Mouse (Mus musculus) E14TG2a.4 (cell line): ENCODE results near the gene H2-Ob.

Experiments used
- H3K27me3 ChIP-seq: 2 replicates; pipeline ENCODE4 v1.6.1; 2014; ENCODE audit warnings: low read length, control low read depth; ENCODE audit not compliant: insufficient read depth
- H3K36me3 ChIP-seq: 2 replicates; pipeline ENCODE4 v1.6.1; 2014; ENCODE audit warnings: low read length, control low read depth; ENCODE audit not compliant: insufficient read depth
- H3K4me1 ChIP-seq: replicated peaks from 2 replicates; pipeline ENCODE4 v1.6.1; 2014; ENCODE audit warnings: low read depth, low read length, control low read depth
- H3K4me3 ChIP-seq: replicated peaks from 2 replicates; pipeline ENCODE4 v1.5.1; 2014; ENCODE audit warnings: mild to moderate bottlenecking, low read length
- H3K9me3 ChIP-seq: 2 replicates; pipeline ENCODE4 v1.6.1; 2014; ENCODE audit warnings: low read length, control low read depth
- CTCF ChIP-seq: conservative IDR thresholded peaks from 2 replicates; pipeline ENCODE4 v1.5.1; 2014; ENCODE audit warnings: low read length
- NANOG ChIP-seq: IDR thresholded peaks from 2 replicates; pipeline ENCODE4 v1.6.1; 2014; ENCODE audit warnings: borderline replicate concordance, low read length, mixed read lengths
- POU5F1 ChIP-seq: IDR thresholded peaks from 2 replicates; pipeline ENCODE4 v1.6.1; 2014; ENCODE audit warnings: low read length, borderline replicate concordance

The H2-Ob gene

GRCm38 (mm10) chr17:34238706-34239105 is at the start of gene H2-Ob:
TSS of gene H2-Ob (plus strand) at chr17:34238903.
- TF ChIP-seq NANOG: no peak
- no peak for TF ChIP-seq CTCF
- TF ChIP-seq POU5F1: no peak
- no peaks in the 10 kb centered on the region for H3K36me3 ChIP-seq
- peaks cover 81% of the 10 kb centered on the region for H3K9me3 ChIP-seq
- no peaks in the 10 kb centered on the region for H3K4me1 ChIP-seq
- no peak within 1 kb of the TSS for H3K4me3 ChIP-seq
- no peaks in the 10 kb centered on the region for H3K27me3 ChIP-seq

DNA sequence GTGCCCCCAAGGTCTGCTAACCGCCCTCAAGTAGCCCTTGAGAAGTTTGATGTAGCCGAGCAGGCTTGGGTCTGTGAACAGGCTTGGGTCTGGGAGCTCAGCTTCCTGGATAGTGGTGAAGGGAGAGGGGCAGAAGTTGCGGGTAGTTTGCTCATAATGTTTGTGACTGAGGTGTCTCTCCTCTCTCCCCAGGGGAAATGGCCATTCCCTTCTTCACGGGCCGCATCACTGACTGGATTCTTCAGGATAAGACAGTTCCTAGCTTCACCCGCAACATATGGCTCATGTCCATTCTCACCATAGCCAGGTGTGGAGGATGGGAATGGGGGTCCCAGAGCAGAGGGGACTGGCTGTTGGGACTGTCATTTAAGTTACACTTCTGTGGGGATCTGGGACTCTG is 49.7 kb upstream of the H2-Ob start:
- Histone ChIP-seq H3K36me3 (no peaks in the 10 kb centered on the region), H3K4me3 (no peak overlapping the region), H3K27me3 (peaks cover 93% of the 10 kb centered on the region), H3K9me3 (no peaks in the 10 kb centered on the region), H3K4me1 (peaks cover 50% of the 10 kb centered on the region)
- TF ChIP-seq CTCF (no peak), NANOG (no peak), POU5F1 (no peak)

DNA sequence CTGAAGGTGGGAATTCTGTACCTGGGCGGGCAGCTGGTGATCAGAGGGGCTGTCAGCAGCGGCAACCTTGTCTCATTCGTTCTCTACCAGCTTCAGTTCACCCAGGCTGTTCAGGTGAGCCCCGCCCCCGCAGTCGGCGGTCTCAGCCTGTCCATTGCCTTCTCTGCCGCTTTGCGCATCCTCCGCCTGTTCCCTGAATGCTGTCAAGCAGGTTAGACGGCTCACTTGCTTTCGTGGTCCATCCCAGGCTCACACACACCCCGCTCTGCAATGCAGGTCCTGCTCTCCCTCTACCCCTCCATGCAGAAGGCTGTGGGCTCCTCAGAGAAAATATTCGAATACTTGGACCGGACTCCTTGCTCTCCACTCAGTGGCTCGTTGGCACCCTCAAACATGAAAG is 45.9 kb upstream of the H2-Ob start:
- Histone ChIP-seq H3K27me3 (peaks cover 91% of the 10 kb centered on the region), H3K9me3 (no peaks in the 10 kb centered on the region), H3K4me1 (peaks cover 52% of the 10 kb centered on the region), H3K36me3 (no peaks in the 10 kb centered on the region), H3K4me3 (no peak overlapping the region)
- TF ChIP-seq POU5F1 (no peak), NANOG (no peak), CTCF (no peak)

- Histone ChIP-seq H3K36me3 (no peaks in the 10 kb centered on the region), H3K4me3 (no peak overlapping the region), H3K27me3 (peaks cover 91% of the 10 kb centered on the region), H3K4me1 (peaks cover 53% of the 10 kb centered on the region), H3K9me3 (peaks cover 2% of the 10 kb centered on the region; the same call in 1 of the 2 replicates)
- no peak for TF ChIP-seq NANOG
- no peak for TF ChIP-seq POU5F1
- TF ChIP-seq CTCF: no peak
Observed at GRCm38 (mm10) chr17:34193468-34193867, 45.2 kb upstream of the H2-Ob start.

GRCm38 (mm10) chr17:34194723-34195122 is 44.0 kb upstream of the H2-Ob start:
- Histone ChIP-seq H3K4me3 (no peak overlapping the region), H3K4me1 (peaks cover 48% of the 10 kb centered on the region), H3K36me3 (no peaks in the 10 kb centered on the region), H3K27me3 (peaks cover 88% of the 10 kb centered on the region), H3K9me3 (peaks cover 7% of the 10 kb centered on the region; the same call in 1 of the 2 replicates)
- TF ChIP-seq POU5F1 (no peak), NANOG (no peak), CTCF (no peak)

DNA sequence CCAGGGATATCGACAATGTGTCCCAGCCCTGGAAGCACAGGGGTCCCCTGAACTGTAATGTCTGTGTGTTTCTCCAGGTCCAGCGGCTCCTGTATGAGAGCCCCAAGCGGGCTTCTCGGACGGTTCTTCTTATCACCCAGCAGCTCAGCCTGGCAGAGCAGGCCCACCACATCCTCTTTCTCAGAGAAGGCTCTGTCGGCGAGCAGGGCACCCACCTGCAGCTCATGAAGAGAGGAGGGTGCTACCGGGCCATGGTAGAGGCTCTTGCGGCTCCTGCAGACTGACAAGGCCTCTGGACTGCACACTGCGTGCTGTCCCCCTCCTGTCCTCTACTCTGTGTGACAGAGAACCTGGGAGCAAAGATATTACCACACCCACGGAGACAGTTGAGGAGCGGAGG is 42.2 kb upstream of the H2-Ob start:
- Histone ChIP-seq H3K36me3 (no peaks in the 10 kb centered on the region), H3K4me3 (no peak overlapping the region; the same call in 1 of the 2 replicates), H3K27me3 (peaks cover 84% of the 10 kb centered on the region), H3K9me3 (peaks cover 14% of the 10 kb centered on the region; the same call in 1 of the 2 replicates), H3K4me1 (peaks cover 38% of the 10 kb centered on the region)
- no peak for TF ChIP-seq NANOG
- TF ChIP-seq POU5F1: no peak
- TF ChIP-seq CTCF: no peak

GRCm38 (mm10) chr17:34196941-34197894 is 41.5 kb upstream of the H2-Ob start, which contains the start of gene Psmb8:
TSS of gene Psmb8 (plus strand) at chr17:34197721.
- Histone ChIP-seq H3K4me1 (peaks cover 38% of the 10 kb centered on the region), H3K36me3 (no peaks in the 10 kb centered on the region), H3K27me3 (peaks cover 83% of the 10 kb centered on the region), H3K9me3 (peaks cover 14% of the 10 kb centered on the region; the same call in 1 of the 2 replicates), H3K4me3 (peak within 1 kb of the TSS; percentile 72)
- TF ChIP-seq POU5F1 (no peak), CTCF (no peak), NANOG (no peak)

GRCm38 (mm10) chr17:34197904-34198520 is 40.7 kb upstream of the H2-Ob start:
- Histone ChIP-seq H3K27me3 (peaks cover 80% of the 10 kb centered on the region), H3K36me3 (no peaks in the 10 kb centered on the region), H3K4me1 (peaks cover 33% of the 10 kb centered on the region), H3K4me3 (peak overlapping the region; percentile 72), H3K9me3 (peaks cover 14% of the 10 kb centered on the region; the same call in 1 of the 2 replicates)
- TF ChIP-seq NANOG (no peak), CTCF (no peak), POU5F1 (no peak)

GRCm38 (mm10) chr17:34198521-34198912 is 40.2 kb upstream of the H2-Ob start:
- H3K4me1 ChIP-seq: peaks cover 29% of the 10 kb centered on the region
- peak overlapping the region; percentile 72 for H3K4me3 ChIP-seq
- peaks cover 81% of the 10 kb centered on the region for H3K27me3 ChIP-seq
- H3K36me3 ChIP-seq: no peaks in the 10 kb centered on the region
- peaks cover 14% of the 10 kb centered on the region; the same call in 1 of the 2 replicates for H3K9me3 ChIP-seq
- TF ChIP-seq CTCF (no peak), NANOG (no peak), POU5F1 (no peak)
